Mouse (Mus musculus): ENCODE results near the gene Gm3029.
"Not testable (repeated sequence)": the region's sequence is repeated elsewhere in the genome, so short reads cannot be mapped to it uniquely, and the experiment has no call there.

Gm3029 gene

GRCm38 (mm10) chr14:3931456-3931855, at the start of gene Gm3029:
Gene Gm3029 (plus strand): TSS chr14:3931756.
- DNase-seq (ENCODE audit: low read depth, low spot score) = not testable (repeated sequence)

- DNase-seq (ENCODE audit: low read depth, low spot score) = not testable (repeated sequence)
Observed at GRCm38 (mm10) chr14:3883872-3884271, 47.7 kb upstream of the Gm3029 start, which contains the start of gene Gm2916. Gene Gm2916 (plus strand): TSS chr14:3884172.

- not testable (repeated sequence) for DNase-seq (ENCODE audit: low read depth, low spot score)
Observed at GRCm38 (mm10) chr14:3963247-3963646, 31.7 kb downstream of the Gm3029 start, which contains the start of gene Gm3095. Gene Gm3095 (plus strand): TSS chr14:3963547.
